Mouse (Mus musculus) CD8-positive naive resting alpha-beta T cell, adult 2 months (primary cell): ENCODE results near the gene Zbtb25.
A peak's percentile ranks its signal among the peaks of the same experiment; 100 is the strongest.

Source experiments
- DNase-seq, 2 experiments: peaks; one replicate each; pipeline ENCODE4 v3.0.0; 2022; ENCODE audit warnings: low read depth in 2 of 2, low spot score in 2 of 2

Zbtb25 gene

DNA sequence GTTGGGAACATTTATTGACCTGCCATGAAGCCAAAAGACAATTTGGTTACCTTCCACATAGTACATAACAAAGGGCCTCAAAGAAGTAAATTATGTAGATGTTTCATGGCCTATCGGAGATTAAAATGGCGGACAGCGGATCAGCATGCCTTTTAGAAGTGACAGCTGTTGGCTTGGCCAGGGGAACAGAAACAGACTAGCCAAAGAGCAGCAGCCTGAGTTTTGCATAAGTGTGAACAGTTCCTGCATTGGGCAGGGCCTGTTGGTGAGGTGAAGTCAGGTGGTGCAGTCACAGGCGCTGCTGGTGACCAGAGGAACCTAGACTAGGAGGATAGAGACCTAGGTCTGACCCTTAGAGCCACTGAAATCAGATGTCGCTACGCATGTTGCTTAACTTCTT lies 7.7 kb upstream of the Zbtb25 start:
- no peak for DNase-seq

DNA sequence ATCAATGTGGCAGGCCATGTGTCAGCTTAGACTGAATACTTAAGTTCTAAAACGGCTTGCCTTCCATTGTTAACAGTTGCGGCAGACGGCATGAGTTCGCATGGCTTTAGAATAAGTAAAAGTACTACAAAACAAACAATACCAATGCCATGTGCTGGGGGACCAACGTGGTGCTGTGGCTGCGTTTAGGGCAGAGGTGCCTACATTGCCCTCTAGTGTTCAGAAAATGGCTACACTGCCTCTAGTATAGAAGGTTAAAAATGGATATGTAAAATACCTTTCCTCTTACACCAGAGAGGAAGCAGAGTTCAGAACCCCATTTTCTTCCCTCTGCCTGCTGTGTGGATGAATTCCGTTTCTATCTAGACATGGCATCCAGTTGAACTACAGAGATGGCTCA lies 7.2 kb upstream of the Zbtb25 start:
- DNase-seq: peak; percentile 53 to 63

DNA sequence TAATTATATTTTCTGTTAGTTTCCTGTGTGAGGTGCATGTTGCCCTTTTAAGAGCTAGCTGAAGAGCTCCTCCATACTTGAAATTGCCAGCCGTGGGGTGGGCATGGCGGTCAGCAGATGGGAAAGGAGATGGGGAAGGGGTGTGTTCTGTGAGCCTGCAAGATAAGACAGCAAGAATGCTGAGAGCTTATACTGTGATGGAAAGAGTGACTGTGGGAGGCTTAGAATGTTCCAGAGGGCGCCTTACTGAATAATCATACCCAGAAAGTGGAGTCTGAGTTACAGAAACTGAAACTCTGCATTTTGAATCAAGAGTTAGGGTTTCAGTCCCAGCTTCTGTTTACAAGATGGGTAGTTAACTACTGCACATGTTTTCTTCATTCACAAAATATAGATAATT lies 6.1 kb upstream of the Zbtb25 start:
- DNase-seq: no peak

DNA sequence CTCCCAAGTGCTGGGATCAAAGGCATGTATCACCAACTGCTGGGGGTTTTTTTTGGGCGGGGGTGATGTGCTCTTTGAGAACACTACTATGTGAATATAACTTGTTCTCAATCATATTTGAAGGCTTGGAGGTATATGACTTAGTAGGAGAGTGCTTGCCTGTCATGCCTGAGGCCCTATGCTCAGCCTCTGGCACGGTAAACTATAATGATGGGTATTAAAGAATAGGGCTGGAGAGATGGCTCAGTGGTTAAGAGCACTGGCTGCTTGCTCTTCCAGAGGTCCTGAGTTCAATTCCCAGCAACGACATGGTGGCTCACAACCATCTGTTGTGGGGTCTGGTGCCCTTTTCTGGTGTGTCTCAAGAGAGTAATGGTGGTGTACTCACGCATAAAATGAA lies 5.5 kb upstream of the Zbtb25 start:
- no peak for DNase-seq

DNA sequence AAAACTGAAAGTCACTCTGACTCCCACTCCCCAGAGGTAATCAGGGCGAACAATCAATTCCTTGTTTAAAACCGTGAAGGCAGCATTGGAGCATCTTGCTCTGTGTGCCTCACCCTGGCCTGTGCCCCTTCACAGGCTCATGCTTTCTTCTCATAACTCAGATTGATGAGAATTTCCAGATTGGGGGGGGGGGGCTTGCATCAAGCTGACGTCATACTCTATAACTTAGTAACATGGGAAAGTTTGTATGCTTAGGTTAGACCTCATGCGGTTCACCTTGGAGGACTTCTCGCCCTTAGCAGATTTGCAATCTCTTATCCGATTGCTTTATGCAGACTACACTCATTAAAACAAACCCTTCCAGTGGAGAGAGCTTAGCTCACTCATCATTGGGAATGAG lies 4.6 kb upstream of the Zbtb25 start:
- no peak for DNase-seq

DNA sequence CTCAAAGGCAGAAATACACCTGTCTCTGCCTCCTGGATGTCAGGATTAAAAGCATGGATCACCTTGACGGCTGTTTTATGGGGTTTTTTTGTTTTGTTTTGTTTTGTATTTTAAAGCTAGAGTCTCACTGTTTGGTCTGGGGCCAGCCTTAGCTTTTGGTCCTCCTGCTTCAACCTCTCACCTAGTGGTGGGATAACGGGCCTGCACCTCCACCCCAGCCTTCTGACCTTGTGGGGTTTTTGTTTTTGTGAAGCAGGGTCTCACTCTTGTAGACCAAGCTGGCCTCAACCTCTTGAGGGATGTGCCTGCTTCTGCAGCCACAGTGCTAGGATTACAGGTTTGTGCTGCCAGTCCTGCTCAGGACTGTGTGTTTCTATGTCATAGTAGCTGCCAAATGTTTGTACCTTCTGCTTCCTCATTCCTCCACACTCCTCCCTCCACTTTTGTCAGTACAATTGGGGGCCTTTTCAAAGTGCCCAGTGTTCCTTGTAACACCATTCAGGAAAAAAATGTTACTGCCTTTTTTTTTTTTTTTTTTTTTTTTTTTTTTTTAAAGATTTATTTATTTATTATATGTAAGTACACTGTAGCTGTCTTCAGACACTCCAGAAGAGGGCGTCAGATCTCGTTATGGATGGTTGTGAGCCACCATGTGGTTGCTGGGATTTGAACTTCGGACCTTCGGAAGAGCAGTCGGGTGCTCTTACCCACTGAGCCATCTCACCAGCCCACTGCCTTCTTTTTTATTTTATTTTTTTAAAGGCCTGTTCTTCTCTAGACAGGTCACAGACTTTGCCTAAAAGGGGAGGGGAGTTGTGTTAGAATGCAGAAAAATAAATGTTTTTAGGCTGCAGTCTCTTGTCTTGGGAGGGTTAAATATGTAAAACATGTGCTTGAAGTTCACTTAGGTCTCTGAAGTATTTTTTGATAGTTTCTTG lies 3.7 kb upstream of the Zbtb25 start:
- DNase-seq: peak in 1 of 2 experiments; percentile 45

DNA sequence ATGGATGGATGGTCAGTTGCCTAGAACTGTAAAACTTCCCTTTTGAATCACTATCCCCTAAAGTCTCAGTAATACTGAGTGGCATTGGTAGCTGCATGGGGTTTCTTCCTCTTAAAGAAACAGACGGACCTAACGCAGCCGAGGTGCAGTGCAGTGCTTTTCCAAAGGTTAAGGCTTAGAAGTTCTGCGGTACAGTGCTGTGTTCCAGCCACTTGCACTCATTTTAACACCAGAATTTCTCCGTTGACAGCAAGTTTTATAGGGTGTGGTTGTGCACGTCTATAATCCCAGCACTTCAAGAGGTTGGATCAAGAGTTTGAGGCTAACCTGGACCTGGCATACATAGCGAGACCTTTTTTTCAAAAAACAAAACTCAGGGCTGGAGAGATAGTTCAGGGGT lies 2.6 kb upstream of the Zbtb25 start:
- no peak for DNase-seq

DNA sequence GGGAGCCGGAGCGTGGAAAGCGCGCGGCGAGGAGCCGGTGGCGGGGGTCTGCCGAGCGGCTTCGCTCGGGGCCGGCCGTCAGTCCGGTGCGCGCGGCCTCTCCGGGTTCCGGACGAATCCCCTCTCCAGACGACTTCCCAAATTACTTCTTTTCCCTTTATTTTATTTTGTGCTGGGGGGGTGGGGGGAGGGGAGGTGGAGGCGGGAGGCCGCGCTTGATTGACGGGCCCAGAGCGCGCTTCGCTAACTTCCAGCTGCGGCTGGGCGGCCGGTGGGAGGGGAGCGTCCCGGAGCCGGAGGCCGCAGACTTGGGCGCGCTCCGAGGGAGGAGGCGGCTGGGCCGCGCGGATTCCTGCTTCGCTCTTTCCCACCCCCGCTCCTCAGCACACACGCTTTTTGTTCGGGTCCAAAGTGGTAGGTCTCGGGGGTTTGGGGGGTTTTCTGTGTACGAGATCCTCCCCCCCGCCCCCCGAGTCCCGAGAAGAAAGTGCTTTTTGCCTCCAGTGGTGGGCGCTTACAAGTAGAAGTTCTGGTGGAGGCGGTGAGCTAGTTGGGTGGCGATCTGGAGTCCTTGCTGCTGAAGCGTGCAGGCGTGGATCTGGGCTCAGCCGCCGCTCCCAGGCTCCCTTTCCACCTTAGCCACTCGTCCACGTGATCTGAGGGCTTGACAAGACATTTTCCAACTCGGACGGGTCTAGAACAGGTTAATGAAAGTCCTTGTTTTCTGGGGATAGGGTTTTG lies 1.6 kb upstream of the Zbtb25 start:
- DNase-seq: peak; percentile 49 to 63

DNA sequence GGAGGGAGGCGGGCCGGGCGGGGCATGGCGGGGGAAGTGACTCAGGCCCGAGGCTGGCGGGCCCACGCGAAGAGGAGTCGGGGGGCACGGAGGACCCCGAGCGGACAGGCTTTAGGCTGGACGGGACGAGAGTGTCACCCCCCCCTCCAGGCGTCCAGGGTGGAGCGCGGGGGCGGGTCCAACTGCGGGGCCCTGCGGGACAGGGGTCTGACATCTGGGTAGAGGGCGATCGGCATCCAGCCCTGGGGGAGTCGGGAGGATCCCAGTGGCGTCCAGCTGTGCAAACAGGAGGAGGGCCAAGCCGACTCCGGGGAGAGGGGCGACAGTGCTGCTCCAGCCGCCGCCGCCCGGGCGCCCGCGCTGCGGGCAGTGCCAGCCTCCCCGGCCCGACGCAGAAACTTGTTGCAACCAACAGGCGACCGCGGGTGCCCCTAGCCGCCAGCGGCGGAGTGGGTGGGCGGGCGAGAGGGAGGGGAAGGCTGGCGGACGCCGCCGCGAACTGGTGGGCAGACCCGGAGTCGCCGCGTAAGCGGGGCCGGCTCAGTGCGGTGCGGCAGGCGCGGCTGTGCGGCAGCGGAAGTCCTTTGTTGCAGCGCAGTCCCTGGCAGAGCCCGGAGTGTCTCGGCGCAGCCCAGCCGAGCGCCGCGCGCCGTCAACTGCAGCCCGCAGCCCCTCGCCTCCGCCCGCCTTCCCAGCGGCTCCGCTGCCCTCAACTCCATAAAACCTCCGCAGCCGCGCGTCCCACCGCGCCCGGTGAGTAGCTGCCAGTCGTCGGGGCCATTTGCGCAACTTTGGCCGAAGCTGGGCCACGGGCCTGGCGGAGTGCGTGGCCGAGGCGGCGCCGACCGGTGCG lies 802 bp upstream of the Zbtb25 start, which contains the start of gene Zbtb1:
Gene Zbtb1 (plus strand): TSS at position 289 of the 853 bp plus-strand sequence.
- peak; percentile 73 to 77 for DNase-seq

DNA sequence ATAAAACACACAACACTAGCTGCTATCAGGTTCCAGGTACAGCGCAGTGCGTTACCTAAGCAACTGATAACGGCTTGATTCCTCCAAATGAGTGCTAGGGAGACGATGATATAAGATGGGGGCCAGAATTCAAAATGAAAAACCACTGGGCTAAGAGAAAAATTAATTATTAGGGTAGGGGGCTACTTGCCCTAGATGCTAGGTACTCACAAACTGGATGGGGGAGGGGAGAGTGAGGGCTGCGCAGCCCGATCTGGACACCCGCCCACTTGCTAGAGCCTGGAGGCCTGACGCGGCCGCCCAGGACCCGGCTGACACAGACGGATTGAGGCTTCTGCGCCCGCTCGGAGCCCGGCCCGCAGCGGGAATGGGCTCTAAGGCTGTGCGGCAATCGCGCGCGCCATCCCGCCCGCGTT lies 604 bp downstream of the Zbtb25 start:
- no peak for DNase-seq

DNA sequence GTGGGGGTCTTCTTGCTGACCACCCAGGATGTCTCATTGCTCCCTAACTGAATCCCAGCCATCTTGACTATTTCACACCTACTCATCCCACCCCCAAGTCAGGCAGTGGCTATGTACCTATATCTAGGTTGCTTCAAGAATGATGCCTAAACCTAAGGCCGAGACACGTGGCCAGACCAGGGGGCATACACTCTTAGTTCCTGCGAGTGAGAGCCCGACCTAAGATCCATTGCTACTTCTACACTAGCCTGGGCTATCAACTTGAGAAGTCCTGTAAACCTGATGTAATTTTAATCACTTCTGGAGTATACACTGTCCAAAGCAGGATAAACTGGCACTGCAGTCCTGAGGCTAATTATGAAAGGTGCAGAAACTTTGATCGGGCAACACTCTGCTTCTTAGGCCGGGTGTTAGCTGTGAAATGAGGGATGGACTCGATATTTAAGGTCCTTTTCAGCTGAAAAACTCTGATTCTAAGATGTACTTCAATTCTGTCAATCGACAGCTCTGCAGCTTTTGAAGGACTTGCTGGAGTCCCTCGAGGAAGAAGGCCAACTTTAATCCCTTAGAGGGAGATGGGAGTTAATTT lies 1.1 kb downstream of the Zbtb25 start:
- no peak for DNase-seq

DNA sequence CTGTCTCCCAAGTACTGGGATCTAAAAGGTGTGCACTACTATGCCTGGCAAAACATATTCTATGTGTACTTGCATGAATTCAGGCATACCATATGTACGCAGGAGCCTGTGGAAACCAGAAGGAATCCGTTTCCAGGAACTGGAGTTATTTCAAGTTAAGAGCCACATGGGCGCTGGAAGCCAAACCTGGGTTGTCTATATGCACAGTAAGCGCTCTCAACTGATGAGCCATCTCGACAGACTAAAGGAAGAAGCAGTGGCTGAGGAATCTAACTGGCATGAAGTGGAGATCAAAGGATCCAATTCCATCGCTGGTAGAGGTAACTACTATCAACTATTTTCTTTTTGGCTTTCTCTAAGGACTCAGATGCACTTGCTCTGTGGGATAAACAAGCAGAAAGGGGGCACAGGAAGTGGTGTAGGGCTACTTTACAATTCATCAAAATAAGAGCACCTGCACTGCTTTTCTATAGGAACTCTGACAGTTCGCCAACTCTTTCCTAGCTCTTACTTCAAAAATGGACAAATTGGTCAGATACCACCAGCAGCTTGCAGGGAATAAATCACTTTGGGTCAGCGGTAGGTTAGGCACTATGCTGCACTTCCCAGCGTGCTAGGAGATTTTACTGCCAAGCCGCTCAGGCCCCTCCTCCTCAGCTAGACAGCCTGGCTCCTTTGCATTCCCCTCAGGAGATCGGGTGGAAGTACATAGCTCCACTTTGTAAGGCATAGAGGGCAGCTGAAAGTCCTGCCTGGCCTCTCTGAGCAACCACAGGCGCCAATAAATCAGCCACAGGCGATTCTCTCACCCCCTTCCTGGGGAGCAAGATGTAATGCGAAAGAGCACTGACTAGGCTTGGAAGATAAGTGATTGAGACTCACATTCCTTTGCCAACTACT lies 2.1 kb downstream of the Zbtb25 start:
- DNase-seq: peak in 1 of 2 experiments; percentile 43

DNA sequence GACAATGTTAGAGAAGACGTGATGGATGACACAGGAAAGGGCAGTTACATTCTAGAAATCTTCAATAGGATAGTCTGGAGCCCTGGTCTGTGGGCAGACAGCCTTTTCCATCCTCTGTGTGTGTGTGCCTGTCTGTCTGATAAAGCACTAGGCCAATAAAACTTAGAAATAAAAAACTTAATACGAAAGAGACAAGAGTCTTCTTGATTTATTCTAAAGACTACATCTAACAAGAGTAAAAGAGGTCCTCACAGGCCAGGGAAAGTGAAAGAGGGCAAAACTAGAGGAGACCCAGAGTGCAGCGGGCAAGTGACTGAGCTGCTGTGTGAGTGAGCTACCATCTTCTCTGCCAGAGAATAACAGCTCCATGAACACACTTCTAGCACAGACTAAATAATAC lies 3.1 kb downstream of the Zbtb25 start:
- DNase-seq: no peak

DNA sequence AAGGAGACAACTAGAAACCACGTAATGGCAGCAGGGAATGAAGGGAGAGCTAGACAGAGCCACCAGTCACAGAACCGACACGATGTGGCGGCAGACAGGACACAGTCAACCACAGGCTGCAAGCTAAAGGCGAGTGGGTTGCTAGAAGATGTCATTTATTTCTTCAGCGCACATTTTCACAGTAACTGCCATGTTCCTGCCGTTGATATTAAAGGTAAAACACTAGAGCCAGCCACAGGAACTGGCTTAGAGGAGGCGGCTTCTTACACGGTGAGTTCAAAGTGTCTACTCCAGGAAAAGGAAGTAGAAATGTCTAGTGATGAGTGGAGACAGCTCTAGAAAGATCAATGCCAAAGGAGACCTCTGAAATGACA lies 7.1 kb downstream of the Zbtb25 start:
- DNase-seq: peak in 1 of 2 experiments; percentile 54

DNA sequence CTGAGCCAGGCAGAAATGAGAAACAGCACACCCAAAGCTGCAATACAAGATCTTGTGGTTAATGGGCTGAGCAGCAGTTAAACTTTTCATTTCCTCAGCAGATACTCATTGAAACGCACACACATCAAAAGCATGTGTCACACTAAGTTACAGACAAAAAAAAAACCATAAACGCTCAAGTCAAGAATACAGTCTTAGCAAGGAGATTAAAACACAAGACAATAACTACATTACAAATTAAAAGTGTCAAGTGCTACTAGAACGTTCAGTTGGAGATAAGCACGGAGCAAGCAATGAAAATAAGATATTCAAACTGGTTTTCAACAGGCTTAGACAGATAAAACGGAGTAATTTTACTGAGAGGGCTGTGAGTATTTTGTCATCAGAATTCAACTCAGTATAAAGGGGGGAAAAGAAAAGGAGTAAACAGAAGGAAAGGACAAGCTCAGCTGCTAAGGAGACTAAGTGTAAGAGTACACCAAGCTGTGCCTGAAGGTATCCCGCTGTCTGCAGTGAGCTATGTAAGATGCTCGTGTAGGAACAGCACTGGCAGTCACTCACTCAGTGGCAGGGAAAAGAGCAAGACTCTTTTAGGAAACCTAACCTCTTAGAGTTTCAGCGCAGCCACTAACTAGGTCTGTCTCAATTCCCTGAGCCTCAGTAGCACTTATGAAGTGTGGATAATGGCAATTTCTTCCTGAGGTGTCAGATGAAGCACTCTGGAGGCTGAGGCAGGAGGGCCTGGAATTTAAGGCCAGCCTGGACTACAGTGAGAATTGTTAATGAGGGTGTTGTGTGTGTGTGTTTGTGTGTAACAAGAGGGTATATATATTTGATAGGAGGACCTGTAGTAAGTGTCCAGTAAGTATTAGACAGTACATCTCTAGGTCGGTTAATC lies 7.7 kb downstream of the Zbtb25 start:
- no peak for DNase-seq

DNA sequence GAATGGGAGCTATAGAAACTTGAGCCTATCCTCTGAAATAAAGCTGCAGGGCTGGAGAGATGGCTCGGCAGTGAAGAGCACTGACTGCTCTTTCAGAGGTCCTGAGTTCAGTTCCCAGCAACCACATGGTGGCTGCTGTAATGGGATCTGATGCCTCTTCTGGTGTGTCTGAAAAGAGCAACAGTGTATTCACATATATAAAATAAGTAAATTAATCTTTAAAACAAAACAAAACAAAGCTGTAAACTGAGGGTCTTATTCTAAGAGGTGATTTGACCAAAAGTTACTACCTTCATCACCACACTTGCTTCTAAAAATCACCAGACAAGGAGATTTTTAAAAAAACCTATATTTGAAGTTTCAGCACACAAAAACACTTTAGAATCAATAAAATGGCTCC lies 8.5 kb downstream of the Zbtb25 start:
- no peak for DNase-seq

DNA sequence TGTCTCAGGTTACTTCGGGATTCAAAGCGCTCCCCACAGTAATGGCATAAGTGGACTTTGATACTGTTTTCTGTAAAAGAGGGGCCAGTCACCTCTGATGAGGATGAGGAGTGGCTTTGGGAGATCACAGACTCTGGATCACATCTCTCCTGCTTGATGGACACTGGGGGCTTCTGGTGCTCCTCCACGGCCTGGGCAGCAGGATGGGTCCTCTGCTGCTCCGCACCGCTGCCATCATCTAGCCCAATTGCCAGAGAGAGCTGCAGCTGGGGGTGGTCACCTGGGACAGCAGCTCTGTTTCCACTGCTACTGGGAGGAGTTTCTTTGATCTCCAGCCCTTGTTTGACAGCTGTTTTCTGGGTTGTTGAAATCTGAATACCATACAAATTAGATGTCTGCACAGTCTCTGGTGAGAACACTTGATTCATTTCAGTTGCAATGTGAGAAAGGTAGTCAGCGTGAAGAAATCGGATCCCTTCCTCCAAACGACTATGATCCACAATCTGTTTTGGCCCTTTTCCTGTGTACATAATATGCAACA lies 19.7 kb downstream of the Zbtb25 start:
- DNase-seq: no peak

DNA sequence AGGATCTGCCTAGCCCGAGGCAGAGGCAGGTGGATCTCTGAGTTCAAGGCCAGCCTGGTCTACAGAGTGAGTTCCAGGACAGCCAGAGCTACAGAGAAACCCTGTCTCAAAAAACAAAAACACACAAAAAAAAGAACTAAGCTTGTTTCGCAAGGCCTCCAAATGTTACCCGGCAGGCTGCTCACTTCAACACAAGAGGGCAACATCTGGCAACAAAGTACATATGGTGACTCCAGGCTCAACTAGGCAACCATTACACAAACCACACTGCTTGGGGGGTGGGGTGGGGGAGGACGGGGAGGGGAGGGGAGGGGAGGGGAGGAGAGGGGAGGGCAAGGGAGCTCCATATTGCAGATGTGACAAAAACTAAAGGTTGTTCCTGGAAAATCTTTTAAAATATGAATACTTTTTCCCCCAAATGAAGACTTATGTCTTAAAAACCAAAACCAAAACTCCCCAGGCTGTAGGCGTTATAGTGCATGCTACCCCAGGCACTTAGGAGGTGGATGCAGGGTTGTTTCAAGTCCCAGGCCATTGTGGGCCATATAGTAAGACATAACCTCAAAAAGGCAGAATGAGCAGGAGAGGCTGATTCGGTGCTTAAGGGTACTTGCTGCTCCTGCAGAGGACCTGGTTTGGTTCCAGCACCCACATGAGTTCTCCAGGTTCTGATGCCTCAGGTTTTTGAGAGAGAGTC lies 23.5 kb downstream of the Zbtb25 start:
- DNase-seq: peak in 1 of 2 experiments; percentile 47
